Mouse (Mus musculus) limb, embryonic 13.5 days (tissue): ENCODE measurements at regions not wholly inside any gene's neighbourhood (a gene's known extent, or its start where the extent isn't known, plus 50 kb on each side); places are given as distances from the start of the nearest gene placed in this dataset.

Experiments
- ATAC-seq: fragments of 200-750 bp; cut with Nextera tagmentation; 2 replicates; pipeline ENCODE4 v1.8.0; 2017; ENCODE audit warnings: low read depth, moderate number of reproducible peaks, moderate TSS enrichment; ENCODE audit not compliant: low FRiP score
- H3K27ac ChIP-seq: fragments of 300-500 bp; sonication (generic); 2 replicates; pipeline ENCODE4 v1.5.1; 2015; ENCODE audit warnings: inconsistent platforms, mild to moderate bottlenecking, moderate library complexity
- H3K27me3 ChIP-seq: fragments of 300-500 bp; sonication (generic); 2 replicates; pipeline ENCODE4 v1.6.1; 2015; ENCODE audit warnings: mild to moderate bottlenecking, inconsistent platforms
- H3K36me3 ChIP-seq: fragments of 300-500 bp; sonication (generic); 2 replicates; pipeline ENCODE4 v1.6.1; 2015; ENCODE audit warnings: inconsistent platforms, mild to moderate bottlenecking, moderate library complexity
- H3K4me1 ChIP-seq: fragments of 300-500 bp; sonication (generic); 2 replicates; pipeline ENCODE4 v1.6.1; 2015; ENCODE audit warnings: inconsistent platforms
- H3K4me2 ChIP-seq: fragments of 300-500 bp; sonication (generic); replicated peaks from 2 replicates; pipeline ENCODE4 v1.6.1; 2015; ENCODE audit warnings: inconsistent platforms, mild to moderate bottlenecking, moderate library complexity
- H3K4me3 ChIP-seq: fragments of 300-500 bp; sonication (generic); 2 replicates; pipeline ENCODE4 v1.5.1; 2015; ENCODE audit warnings: moderate library complexity, mild to moderate bottlenecking, inconsistent platforms
- H3K9ac ChIP-seq: fragments of 300-500 bp; sonication (generic); 2 replicates; pipeline ENCODE4 v1.6.1; 2015; ENCODE audit warnings: mild to moderate bottlenecking, inconsistent platforms
- H3K9me3 ChIP-seq: fragments of 300-500 bp; sonication (generic); 2 replicates; pipeline ENCODE4 v1.6.1; 2016; ENCODE audit warnings: inconsistent platforms
- WGBS: fragments of 180-500 bp; shearing (Covaris S2); methylation state at CpG from one replicate; pipeline ENCODE4 v1.1.7; 2015; 5-methylcytosine and 5-hydroxymethylcytosine counted together

DNA sequence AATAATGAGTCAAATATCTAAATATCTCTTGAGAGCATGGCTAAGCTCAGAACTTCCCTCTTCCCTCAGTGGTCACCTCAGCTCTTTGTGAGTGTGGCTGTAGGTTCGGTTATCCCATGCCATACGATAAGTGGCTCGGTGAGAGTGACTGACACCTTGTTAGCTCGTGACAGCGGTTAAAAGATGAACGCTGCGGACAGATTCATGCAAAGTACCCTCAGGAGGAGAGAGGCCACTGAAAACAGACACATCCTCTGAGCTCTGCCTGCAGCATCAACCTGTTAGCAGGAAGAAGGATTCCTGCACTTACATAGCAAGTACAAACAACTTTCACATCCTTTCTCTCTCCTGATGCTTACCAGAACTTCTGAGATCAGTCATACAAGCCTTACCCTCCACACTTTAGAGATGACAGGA, 163.2 kb upstream of the Bcl6 start:
- no peak overlapping the region for H3K4me3 ChIP-seq
- H3K4me1 ChIP-seq: peaks cover 10% of the 10 kb centered on the region; the same call in 1 of the 2 replicates
- H3K27ac ChIP-seq: no peak overlapping the region
- H3K4me2 ChIP-seq: no peak overlapping the region
- H3K27me3 ChIP-seq: no peaks in the 10 kb centered on the region
- 73% methylated on average over 7 of the region's 7 CpGs for WGBS
- no peaks in the 10 kb centered on the region for H3K9me3 ChIP-seq
- H3K9ac ChIP-seq: no peak overlapping the region
- no peaks in the 10 kb centered on the region for H3K36me3 ChIP-seq
- no peak for ATAC-seq

DNA sequence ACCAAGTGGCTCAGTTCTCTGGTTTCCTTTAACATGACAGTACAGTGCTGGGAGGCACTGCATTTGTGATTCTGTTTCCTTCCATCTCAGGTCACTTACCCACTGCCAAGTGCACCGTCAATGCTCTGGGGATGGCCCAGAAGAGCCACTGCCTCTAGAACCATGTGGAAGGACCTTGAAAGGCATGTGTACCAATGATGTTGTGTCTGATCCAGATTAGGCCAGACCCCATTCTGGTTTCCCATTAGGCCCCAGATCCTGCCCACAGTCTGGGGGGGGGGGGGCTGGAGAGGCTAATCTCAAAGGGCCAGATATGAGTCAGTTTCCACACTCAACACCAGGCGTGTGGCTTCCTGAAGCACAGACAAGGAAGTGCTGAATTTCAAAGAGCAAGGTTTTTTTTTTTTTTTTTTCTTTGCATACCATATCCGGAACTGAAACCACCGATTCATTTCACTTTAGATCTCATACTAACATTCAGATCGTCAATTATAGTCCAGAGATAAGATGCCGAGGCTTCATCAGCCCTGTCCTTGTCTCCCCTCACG, 162.6 kb upstream of the Bcl6 start:
- ATAC-seq: no peak
- Histone ChIP-seq H3K9ac (no peak overlapping the region), H3K36me3 (no peaks in the 10 kb centered on the region), H3K4me2 (no peak overlapping the region), H3K4me1 (peaks cover 10% of the 10 kb centered on the region; the same call in 1 of the 2 replicates), H3K27me3 (no peaks in the 10 kb centered on the region), H3K9me3 (no peaks in the 10 kb centered on the region), H3K27ac (no peak overlapping the region), H3K4me3 (no peak overlapping the region)
- WGBS: 64% methylated on average over 7 of the region's 7 CpGs

DNA sequence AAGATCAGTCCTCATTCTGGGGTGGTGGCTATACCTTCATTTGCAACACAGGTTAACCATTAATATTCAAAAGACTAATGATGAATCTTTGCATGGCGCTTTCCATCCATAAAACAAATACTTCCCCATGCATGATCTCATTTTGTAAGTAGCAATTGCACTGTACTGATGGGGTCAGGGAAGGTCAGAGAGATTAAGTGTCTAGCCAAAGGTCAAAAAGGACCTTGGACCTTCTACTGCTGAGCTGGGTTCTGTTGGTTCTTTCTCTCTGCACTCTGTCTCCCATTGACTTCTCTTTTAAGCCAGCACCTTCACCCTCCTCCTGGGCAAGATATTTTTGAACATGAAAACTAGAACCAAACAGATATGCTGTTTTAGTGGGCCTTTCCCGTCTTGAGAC, 161.9 kb upstream of the Bcl6 start:
- Histone ChIP-seq H3K36me3 (no peaks in the 10 kb centered on the region), H3K4me3 (no peak overlapping the region), H3K9ac (no peak overlapping the region), H3K9me3 (no peaks in the 10 kb centered on the region), H3K4me1 (peaks cover 10% of the 10 kb centered on the region; the same call in 1 of the 2 replicates), H3K4me2 (no peak overlapping the region), H3K27me3 (no peaks in the 10 kb centered on the region), H3K27ac (no peak overlapping the region)
- ATAC-seq: no peak
- 82% methylated on average over 2 of the region's 2 CpGs for WGBS

DNA sequence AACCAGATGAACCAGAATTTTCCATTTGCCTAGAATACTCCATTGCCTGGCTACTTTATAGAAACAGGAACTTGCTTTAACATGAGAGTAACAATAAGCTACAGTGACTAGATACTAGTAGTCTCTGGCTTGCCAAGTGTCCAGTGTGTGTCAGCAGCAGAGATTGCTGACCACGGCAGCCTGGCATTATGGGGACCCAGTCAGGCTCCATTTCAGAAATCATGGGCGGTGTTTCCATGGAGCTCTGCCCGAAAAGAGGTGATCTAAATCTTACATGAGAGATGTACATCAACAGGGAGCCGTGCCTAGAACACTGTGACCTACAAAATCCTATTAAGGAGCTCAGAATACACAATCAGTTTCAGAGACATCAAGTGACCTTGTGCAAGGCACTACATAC, 160.8 kb upstream of the Bcl6 start:
- ATAC-seq: no peak
- H3K36me3 ChIP-seq: no peaks in the 10 kb centered on the region
- H3K9ac ChIP-seq: no peak overlapping the region
- H3K9me3 ChIP-seq: no peaks in the 10 kb centered on the region
- WGBS: 86% methylated on average over 4 of the region's 4 CpGs
- H3K27ac ChIP-seq: no peak overlapping the region
- H3K27me3 ChIP-seq: no peaks in the 10 kb centered on the region
- no peak overlapping the region for H3K4me3 ChIP-seq
- H3K4me2 ChIP-seq: no peak overlapping the region
- H3K4me1 ChIP-seq: peaks cover 4% of the 10 kb centered on the region; the same call in 1 of the 2 replicates

DNA sequence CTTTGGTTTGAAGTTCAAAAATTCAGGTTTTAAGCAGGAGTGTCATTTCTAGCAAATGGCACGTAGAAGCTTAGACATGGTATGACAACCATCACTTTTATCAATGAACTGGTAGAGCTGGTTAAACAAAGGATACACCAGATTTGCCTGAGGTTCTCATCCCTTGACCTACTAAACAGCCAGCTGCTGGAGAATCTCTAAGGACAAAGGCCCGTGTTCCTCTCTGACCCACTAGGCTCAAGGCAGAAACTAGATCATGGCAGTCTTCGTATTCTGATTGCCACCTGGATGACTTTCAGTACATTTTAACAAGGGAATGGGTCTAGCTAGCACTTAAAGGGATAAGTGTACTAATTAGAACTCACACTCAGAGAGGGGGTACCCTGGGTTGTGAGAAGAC, 155.2 kb upstream of the Bcl6 start:
- Histone ChIP-seq H3K27me3 (no peaks in the 10 kb centered on the region), H3K4me2 (no peak overlapping the region), H3K9me3 (no peaks in the 10 kb centered on the region), H3K36me3 (no peaks in the 10 kb centered on the region), H3K4me3 (no peak overlapping the region), H3K9ac (no peak overlapping the region), H3K4me1 (peaks cover 5% of the 10 kb centered on the region; the same call in 1 of the 2 replicates), H3K27ac (no peak overlapping the region)
- no peak for ATAC-seq
- 87% methylated on average over 3 of the region's 3 CpGs for WGBS

DNA sequence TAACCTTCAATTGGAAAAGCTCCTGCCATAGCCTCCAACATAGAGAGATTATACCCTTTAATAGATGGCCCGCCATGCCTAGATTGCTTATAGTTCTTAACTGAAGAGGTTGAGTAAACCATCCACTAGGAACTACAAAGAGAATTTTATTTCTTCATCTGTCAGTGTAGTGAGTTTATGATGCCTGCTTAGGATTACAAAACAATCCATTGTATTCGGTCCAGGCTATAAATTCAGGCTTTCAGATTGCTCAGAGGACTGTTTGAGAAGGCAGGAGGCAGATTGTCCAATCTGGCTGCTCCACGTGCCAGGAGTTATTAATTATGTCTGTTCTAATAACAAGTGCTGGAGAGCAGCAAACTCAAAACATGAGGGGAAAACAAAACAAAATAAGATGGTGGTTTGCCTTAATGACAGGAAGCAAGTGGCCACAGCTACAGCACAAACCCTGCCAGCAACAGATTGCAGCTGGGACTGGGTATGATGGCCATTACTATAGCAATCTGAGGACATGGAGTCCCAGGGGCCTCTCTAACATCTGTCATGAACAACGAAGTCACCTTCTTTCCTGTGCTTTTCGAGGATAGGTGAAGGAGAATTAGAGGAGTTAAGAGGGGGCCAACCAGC, 154.4 kb upstream of the Bcl6 start:
- no peaks in the 10 kb centered on the region for H3K9me3 ChIP-seq
- H3K4me1 ChIP-seq: peaks cover 5% of the 10 kb centered on the region; the same call in 1 of the 2 replicates
- H3K4me2 ChIP-seq: no peak overlapping the region
- no peaks in the 10 kb centered on the region for H3K36me3 ChIP-seq
- no peak overlapping the region for H3K27ac ChIP-seq
- 16% methylated on average over 5 of the region's 5 CpGs for WGBS
- no peak overlapping the region for H3K9ac ChIP-seq
- no peaks in the 10 kb centered on the region for H3K27me3 ChIP-seq
- no peak overlapping the region for H3K4me3 ChIP-seq
- no peak for ATAC-seq

DNA sequence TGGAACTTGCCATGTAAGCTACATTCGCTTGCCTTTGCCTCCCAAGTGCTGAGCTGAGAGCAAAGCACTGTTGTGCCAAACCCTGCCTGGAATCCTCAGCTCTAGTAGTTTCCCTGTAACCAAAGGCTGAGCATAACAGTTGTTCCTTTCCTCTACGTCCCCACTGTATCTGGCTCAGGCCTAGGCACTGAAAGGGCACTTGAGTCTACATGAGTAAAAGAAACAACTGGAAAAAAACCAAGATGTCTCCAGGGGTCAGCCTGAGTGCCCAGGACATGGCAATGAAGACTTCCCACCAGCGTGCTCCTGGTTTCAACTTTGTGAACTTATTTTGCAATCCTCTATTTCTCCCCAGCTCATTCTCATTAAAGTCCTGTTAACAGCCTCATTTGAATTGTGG, 150.5 kb upstream of the Bcl6 start:
- 67% methylated on average over 3 of the region's 3 CpGs for WGBS
- no peak for ATAC-seq
- peaks cover 12% of the 10 kb centered on the region; the same call in 1 of the 2 replicates for H3K4me1 ChIP-seq

DNA sequence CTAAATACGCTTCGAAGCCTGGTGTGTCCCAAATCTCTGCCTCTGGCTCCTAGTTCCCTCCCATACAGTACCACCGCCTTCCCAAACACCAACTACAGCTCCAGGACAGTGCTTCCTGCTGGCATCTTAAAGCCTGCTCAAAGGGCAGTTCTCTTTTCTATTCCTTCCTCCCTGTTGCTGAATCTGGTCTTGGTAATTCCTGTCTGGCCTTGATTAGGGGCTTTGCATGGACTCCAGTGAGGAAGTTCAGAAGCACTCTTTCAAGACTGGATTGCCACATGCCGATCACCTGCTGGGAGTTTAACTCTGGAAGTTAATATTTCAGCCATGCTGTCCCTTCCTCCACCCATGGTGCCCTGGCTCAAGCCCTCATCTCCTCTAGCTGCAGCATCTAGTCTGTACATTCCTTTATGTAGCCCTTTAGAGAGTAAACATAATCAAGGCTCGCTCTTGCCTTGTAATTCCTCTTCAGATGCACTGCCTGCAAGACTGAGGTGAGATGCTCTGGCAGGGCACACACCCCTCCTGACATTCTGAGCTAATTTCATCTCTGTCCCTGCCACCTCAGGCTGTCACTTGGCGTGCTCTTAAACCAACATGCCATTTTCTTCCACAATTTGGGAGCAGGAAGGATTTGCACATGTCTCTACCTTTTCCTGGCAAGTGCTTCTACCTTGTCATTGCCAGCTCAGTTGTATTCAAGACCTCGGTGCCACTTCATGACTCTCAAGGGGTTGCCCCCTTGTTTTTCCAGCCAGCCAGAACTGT, 148.8 kb upstream of the Bcl6 start:
- Histone ChIP-seq H3K4me2 (no peak overlapping the region), H3K9me3 (no peaks in the 10 kb centered on the region), H3K27me3 (no peaks in the 10 kb centered on the region), H3K4me3 (no peak overlapping the region), H3K4me1 (0 out of 2 replicates have a peak, but pooled peaks cover 7% of the 10 kb centered on the region), H3K9ac (no peak overlapping the region), H3K36me3 (no peaks in the 10 kb centered on the region), H3K27ac (no peak overlapping the region)
- WGBS: 53% methylated on average over 7 of the region's 7 CpGs
- ATAC-seq: no peak

More for the DNA sequence above, 150.5 kb upstream of the Bcl6 start:
- Histone ChIP-seq H3K4me3 (no peak overlapping the region), H3K27ac (no peak overlapping the region), H3K9ac (no peak overlapping the region), H3K9me3 (no peaks in the 10 kb centered on the region), H3K4me2 (no peak overlapping the region), H3K36me3 (no peaks in the 10 kb centered on the region), H3K27me3 (no peaks in the 10 kb centered on the region)

DNA sequence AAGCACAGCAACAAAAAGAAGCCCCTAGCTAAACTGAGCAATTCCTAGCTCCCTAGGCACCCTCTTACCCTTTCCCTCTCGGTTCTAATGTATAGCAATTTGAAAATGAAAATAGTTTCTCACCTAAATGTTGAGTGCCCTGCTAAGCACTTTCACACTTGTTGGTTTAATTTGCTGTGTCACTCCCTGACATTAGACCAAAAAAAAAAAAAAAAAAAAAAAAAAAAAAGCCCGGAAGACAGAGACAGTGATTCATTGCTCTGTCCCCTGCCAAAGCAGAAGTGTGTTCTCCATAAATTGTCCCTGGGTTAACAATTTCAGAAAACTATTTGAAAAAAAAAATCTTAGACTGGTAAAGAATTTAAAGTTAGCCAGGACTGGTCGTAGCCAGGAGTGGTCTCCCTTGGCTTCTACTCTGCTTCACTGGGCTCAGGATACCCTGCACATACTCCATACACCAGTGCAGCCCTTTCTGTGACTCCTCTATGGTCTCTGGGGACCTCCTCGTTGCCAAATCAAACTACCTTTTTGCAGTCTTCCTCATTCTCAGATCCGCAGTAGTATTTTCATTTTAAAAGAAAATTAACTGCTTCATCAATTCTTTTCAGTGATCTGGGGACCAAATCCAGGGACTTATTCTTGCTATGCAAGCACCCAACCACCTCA, 148.0 kb upstream of the Bcl6 start:
- 0 out of 2 replicates have a peak, but pooled peaks cover 7% of the 10 kb centered on the region for H3K4me1 ChIP-seq
- no peaks in the 10 kb centered on the region for H3K36me3 ChIP-seq
- H3K9ac ChIP-seq: no peak overlapping the region
- WGBS: 53% methylated on average over 5 of the region's 5 CpGs
- ATAC-seq: no peak
- no peak overlapping the region for H3K4me3 ChIP-seq
- no peaks in the 10 kb centered on the region for H3K27me3 ChIP-seq
- no peak overlapping the region for H3K4me2 ChIP-seq
- no peaks in the 10 kb centered on the region for H3K9me3 ChIP-seq
- H3K27ac ChIP-seq: no peak overlapping the region

DNA sequence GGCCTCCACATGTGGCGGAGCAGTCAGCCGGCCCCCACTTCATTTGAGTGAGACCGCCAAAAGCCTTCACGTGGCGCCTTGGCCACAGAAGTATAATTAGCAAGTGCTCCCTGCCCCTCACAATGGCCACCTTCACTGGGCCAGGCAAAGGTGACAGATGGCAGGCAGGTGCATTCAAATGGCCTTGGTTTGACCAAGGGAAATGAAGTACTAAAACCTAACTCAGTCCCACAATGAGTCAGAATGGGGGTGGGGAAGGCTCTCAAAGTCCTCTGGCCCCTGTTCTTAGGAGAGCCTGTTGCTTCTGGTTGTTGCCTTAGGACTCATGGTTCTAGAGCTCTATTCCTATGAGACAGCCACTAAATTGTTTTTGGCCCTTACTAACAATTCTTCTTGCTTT, 147.2 kb upstream of the Bcl6 start:
- Histone ChIP-seq H3K4me3 (no peak overlapping the region), H3K36me3 (no peaks in the 10 kb centered on the region), H3K27ac (no peak overlapping the region), H3K9ac (no peak overlapping the region), H3K4me2 (no peak overlapping the region), H3K9me3 (no peaks in the 10 kb centered on the region), H3K27me3 (no peaks in the 10 kb centered on the region), H3K4me1 (0 out of 2 replicates have a peak, but pooled peaks cover 7% of the 10 kb centered on the region)
- no peak for ATAC-seq
- WGBS: 74% methylated on average over 5 of the region's 5 CpGs

DNA sequence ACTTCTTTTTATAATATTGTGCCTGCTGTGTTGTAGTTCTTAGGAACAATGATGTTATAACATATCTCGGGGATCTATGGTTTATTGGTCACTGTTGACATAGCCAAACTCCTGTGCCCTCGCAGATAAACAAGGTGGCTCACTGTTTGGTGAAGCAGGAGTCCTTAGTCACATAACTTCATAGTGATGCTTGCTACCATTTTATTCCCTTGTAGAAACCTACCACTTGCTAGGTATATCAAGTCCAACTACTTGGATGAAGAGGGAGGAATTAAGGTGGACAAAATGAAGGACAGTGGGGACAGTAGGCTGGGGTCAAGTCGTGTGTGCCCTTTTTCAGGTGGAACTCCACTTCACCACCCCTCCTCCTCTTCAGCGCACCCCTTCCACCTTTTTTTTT, 146.7 kb upstream of the Bcl6 start:
- Histone ChIP-seq H3K27ac (no peak overlapping the region), H3K9ac (no peak overlapping the region), H3K4me1 (0 out of 2 replicates have a peak, but pooled peaks cover 7% of the 10 kb centered on the region), H3K4me3 (no peak overlapping the region), H3K27me3 (no peaks in the 10 kb centered on the region), H3K36me3 (no peaks in the 10 kb centered on the region), H3K4me2 (no peak overlapping the region), H3K9me3 (no peaks in the 10 kb centered on the region)
- 81% methylated on average over 4 of the region's 4 CpGs for WGBS
- ATAC-seq: no peak

DNA sequence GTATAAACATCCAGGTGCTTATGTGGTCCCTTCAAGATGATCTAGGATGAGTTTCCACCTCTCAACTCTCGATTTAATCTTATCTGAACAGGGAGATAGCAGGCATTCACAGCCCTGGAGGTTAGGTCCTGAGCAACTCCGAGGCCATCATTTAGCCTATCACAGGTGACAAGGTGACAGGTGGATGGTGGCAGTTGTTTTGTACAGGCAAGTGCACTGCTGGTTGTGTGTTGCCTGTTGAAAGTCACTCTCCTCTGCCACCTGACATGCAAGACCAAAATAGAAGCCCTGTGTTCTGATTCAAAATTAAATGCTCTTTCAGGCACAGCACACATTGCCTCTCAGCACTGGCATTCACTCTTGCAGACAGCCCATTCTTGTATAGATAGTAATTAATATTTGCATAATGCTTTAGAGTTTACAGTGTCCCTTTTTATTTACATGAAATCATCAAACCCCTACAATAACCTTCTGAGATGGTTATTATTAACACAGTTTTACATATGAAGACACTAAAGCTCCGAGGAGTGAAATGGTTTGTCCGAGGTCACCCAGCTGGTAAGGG, 145.9 kb upstream of the Bcl6 start:
- H3K9ac ChIP-seq: no peak overlapping the region
- 83% methylated on average over 4 of the region's 4 CpGs for WGBS

More for the DNA sequence above, 145.9 kb upstream of the Bcl6 start:
- Histone ChIP-seq H3K9me3 (no peaks in the 10 kb centered on the region), H3K27ac (no peak overlapping the region), H3K4me1 (0 out of 2 replicates have a peak, but pooled peaks cover 7% of the 10 kb centered on the region), H3K4me2 (no peak overlapping the region), H3K36me3 (no peaks in the 10 kb centered on the region), H3K27me3 (no peaks in the 10 kb centered on the region), H3K4me3 (no peak overlapping the region)
- no peak for ATAC-seq
